Mouse (Mus musculus) left cerebral cortex, adult 9 months (tissue): ENCODE data around the gene Aspm.

ENCODE experiments used
- DNase-seq, 2 experiments: peaks; one replicate each; pipeline ENCODE4 v3.0.0; 2022; ENCODE audit warnings: low spot score in 2 of 2

Gene Aspm

DNA sequence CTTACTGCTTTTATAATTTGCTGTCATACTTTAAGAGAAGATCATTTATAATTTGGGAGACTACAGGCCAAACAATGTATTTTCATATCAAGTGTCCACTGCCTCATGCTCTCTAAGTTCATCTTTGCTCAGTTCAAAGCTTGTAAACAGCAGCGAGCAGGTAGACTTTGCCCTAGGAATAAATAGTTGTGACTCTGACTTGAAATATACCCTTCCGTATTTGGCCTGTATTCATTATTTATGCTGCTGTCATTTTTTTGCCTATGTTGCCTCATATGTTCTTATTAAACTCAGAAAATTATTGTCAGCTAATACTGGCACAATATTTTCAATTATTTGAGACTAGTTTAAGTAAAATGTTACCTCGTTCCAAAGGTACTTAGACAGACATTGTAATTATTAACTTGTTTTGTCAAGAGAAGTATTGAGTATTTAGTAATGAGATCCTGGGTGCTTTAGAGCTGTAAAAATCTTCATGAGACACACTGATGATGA, 46.7 kb downstream of the Aspm start, which contains the start of gene F13b:
Gene F13b (plus strand): TSS at position 445 of the 495 bp plus-strand sequence.
- DNase-seq = no peak

DNA sequence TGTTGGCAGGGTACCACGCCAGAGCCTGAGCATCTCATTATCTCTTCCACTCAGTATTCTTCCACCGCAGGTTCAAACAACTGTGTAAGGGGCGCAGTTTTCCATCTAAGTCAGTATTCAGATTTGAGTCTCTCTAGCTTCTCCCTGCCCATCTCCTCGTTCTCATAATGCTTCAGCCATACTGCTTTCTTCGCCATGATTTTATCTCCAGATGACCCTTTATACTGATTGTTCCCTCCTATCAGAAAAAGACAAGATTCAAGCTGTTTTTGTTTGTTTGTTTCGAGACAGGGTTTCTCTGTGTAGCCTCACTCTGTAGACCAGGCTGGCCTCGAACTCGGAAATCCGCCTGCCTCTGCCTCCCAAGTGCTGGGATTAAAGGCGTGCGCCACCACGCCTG, 60.0 kb downstream of the Aspm start:
- no peak for DNase-seq
